Mouse (Mus musculus) gastrocnemius, adult 8-10 months (tissue): ENCODE data around the gene Rsbn1l. TPM values are rescaled to one million over a fixed set of nuclear protein-coding genes. Genes with fewer than 3 reads are reported as not detected.

Experiments used
- total RNA-seq, 4 experiments: library from RNA; stranded (reverse); gene quantifications; 2 replicates each; pipeline ENCODE4 v1.2.4; 2022

Rsbn1l gene
- total RNA-seq, 4 experiments from 2014 or later, result 7.6 to 9.1 (median 8.9) TPM

Other genes with a start within 250 kb of the Rsbn1l start
- 100 to 1,000 TPM; 159 to 188 (median 172) TPM for gene Phtf2, start 74.3 kb downstream of the Rsbn1l start, total RNA-seq
- gene Tmem60, start 74.2 kb downstream of the Rsbn1l start, total RNA-seq, result 10 to 100 TPM; 19.2 to 22.0 (median 21.4) TPM
- 10 to 100 TPM in 3 of 4 experiments, 1 to 10 TPM in 1; 8.3 to 15.7 (median 12.5) TPM for gene Ptpn12, start 99.5 kb upstream of the Rsbn1l start, total RNA-seq
- gene Gsap, start 229.9 kb upstream of the Rsbn1l start, total RNA-seq, result 1 to 10 TPM in 1 of 4 experiments, under 1 TPM in 3; 0.58 to 1.3 (median 0.79) TPM